Mouse (Mus musculus): ENCODE data around the gene Atf7.
A peak's percentile ranks its signal among the peaks of the same experiment; 100 is the strongest.
"Not testable (repeated sequence)": the region's sequence is repeated elsewhere in the genome, so short reads cannot be mapped to it uniquely, and the experiment has no call there.

Atf7 gene

GRCm38 (mm10) chr15:102619486-102619885, 5.8 kb downstream of the Atf7 start:
- no peak for DNase-seq (ENCODE audit: low spot score in 2 of 2)

GRCm38 (mm10) chr15:102617654-102618053, 7.6 kb downstream of the Atf7 start:
- DNase-seq (ENCODE audit: low spot score in 2 of 2) = no peak

- no peak for DNase-seq (ENCODE audit: low spot score in 2 of 2)
Measured at GRCm38 (mm10) chr15:102616174-102616573, 9.1 kb downstream of the Atf7 start.

GRCm38 (mm10) chr15:102614224-102614623, 11.0 kb downstream of the Atf7 start:
- DNase-seq (ENCODE audit: low spot score in 2 of 2) = no peak

GRCm38 (mm10) chr15:102612966-102613365, 12.3 kb downstream of the Atf7 start:
- no peak for DNase-seq (ENCODE audit: low spot score in 2 of 2)

- not testable (repeated sequence) for DNase-seq (ENCODE audit: low spot score in 2 of 2)
Measured at GRCm38 (mm10) chr15:102608586-102608985, 16.7 kb downstream of the Atf7 start.

GRCm38 (mm10) chr15:102593996-102594656, 31.1 kb downstream of the Atf7 start:
- DNase-seq (ENCODE audit: low spot score in 2 of 2) = no peak

- no peak for DNase-seq (ENCODE audit: low spot score in 2 of 2)
Measured at GRCm38 (mm10) chr15:102592674-102593073, 32.6 kb downstream of the Atf7 start.

GRCm38 (mm10) chr15:102590567-102590966, 34.7 kb downstream of the Atf7 start:
- DNase-seq (ENCODE audit: low spot score in 2 of 2) = no peak

GRCm38 (mm10) chr15:102589826-102590225, 35.4 kb downstream of the Atf7 start:
- DNase-seq (ENCODE audit: low spot score in 2 of 2) = no peak

- DNase-seq (ENCODE audit: low spot score in 2 of 2) = no peak
Measured at GRCm38 (mm10) chr15:102585501-102585900, 39.8 kb downstream of the Atf7 start.

- DNase-seq (ENCODE audit: low spot score in 2 of 2) = peak; percentile 21 to 26
Measured at GRCm38 (mm10) chr15:102583708-102584383, 41.4 kb downstream of the Atf7 start.

- DNase-seq (ENCODE audit: low spot score in 2 of 2) = no peak
Measured at GRCm38 (mm10) chr15:102581205-102581604, 44.1 kb downstream of the Atf7 start.

- DNase-seq (ENCODE audit: low spot score in 2 of 2) = no peak
Measured at GRCm38 (mm10) chr15:102578351-102578750, 46.9 kb downstream of the Atf7 start.

GRCm38 (mm10) chr15:102576972-102577371, 48.3 kb downstream of the Atf7 start:
- DNase-seq (ENCODE audit: low spot score in 2 of 2) = no peak

GRCm38 (mm10) chr15:102572081-102572480, 53.2 kb downstream of the Atf7 start:
- no peak for DNase-seq (ENCODE audit: low spot score in 2 of 2)

GRCm38 (mm10) chr15:102567849-102568248, 57.4 kb downstream of the Atf7 start:
- DNase-seq (ENCODE audit: low spot score in 2 of 2) = no peak

- DNase-seq (ENCODE audit: low spot score in 2 of 2) = no peak
Measured at GRCm38 (mm10) chr15:102563681-102564080, 61.6 kb downstream of the Atf7 start.

GRCm38 (mm10) chr15:102563061-102563460, 62.2 kb downstream of the Atf7 start:
- no peak for DNase-seq (ENCODE audit: low spot score in 2 of 2)

GRCm38 (mm10) chr15:102562491-102562890, 62.8 kb downstream of the Atf7 start:
- no peak for DNase-seq (ENCODE audit: low spot score in 2 of 2)

- no peak for DNase-seq (ENCODE audit: low spot score in 2 of 2)
Measured at GRCm38 (mm10) chr15:102557580-102557979, 67.7 kb downstream of the Atf7 start.

- DNase-seq (ENCODE audit: low spot score in 2 of 2) = no peak
Measured at GRCm38 (mm10) chr15:102555581-102555980, 69.7 kb downstream of the Atf7 start.

- DNase-seq (ENCODE audit: low spot score in 2 of 2) = no peak
Measured at GRCm38 (mm10) chr15:102552599-102552998, 72.7 kb downstream of the Atf7 start.
